Mouse (Mus musculus) heart, adult 2 months (tissue): ENCODE results near the gene Gm20388. TPM values are rescaled to one million over a fixed set of nuclear protein-coding genes. Genes with fewer than 3 reads are reported as not detected.

ENCODE experiments used
- DNase-seq, 2 experiments: peaks; one replicate each; pipeline ENCODE4 v3.0.0; 2021
- H3K27ac ChIP-seq: fragments of 200-600 bp; 2 replicates; pipeline ENCODE4 v1.8.1; 2022
- H3K27me3 ChIP-seq: fragments of 200-500 bp; 2 replicates; pipeline ENCODE4 v1.6.1; 2012; ENCODE audit warnings: mild to moderate bottlenecking, low read length, inconsistent platforms, mixed read lengths; ENCODE audit not compliant: control insufficient read depth, insufficient read depth
- H3K36me3 ChIP-seq: fragments of 200-500 bp; 2 replicates; pipeline ENCODE4 v1.6.1; 2012; ENCODE audit warnings: low read length, inconsistent platforms; ENCODE audit not compliant: control insufficient read depth, insufficient read depth
- H3K4me1 ChIP-seq: fragments of 200-500 bp; 2 replicates; pipeline ENCODE4 v1.6.1; 2011; ENCODE audit warnings: low read length; ENCODE audit not compliant: control insufficient read depth, insufficient read depth
- H3K4me3 ChIP-seq: fragments of 200-600 bp; 2 replicates; pipeline ENCODE4 v1.8.1; 2022
- H3K79me2 ChIP-seq: fragments of 200-500 bp; replicated peaks from 2 replicates; pipeline ENCODE4 v1.6.1; 2012; ENCODE audit warnings: mild to moderate bottlenecking, inconsistent platforms, low read length, moderate library complexity, mixed read lengths; ENCODE audit not compliant: control insufficient read depth, insufficient read depth
- H3K9ac ChIP-seq: fragments of 200-500 bp; 2 replicates; pipeline ENCODE4 v1.6.1; 2012; ENCODE audit warnings: low read depth, mild to moderate bottlenecking, control low read depth, inconsistent platforms, low read length, mixed read lengths
- CTCF ChIP-seq: fragments of 200-600 bp; IDR thresholded peaks from 2 replicates; pipeline ENCODE4 v1.8.1; 2022; ENCODE audit warnings: antibody characterized with exemption, mild to moderate bottlenecking, moderate library complexity
- EP300 ChIP-seq: fragments of 200-500 bp; IDR thresholded peaks from 2 replicates; pipeline ENCODE4 v1.6.1; 2011; ENCODE audit warnings: low read depth, low read length, control low read depth; ENCODE audit not compliant: insufficient read depth
- POLR2A ChIP-seq: fragments of 200-500 bp; IDR thresholded peaks from 2 replicates; pipeline ENCODE4 v1.6.1; 2011; ENCODE audit warnings: mild to moderate bottlenecking, low read depth, low read length, control low read depth; ENCODE audit not compliant: insufficient read depth
- WGBS: fragments of 180-500 bp; shearing (Covaris S2); methylation state at CpG from one replicate; pipeline ENCODE4 v1.1.7; 2018; 5-methylcytosine and 5-hydroxymethylcytosine counted together
- intact Hi-C: fragments of 180-260 bp; cut with DNase I; formaldehyde crosslinking; loops from one replicate; pipeline ENCODE4 v1.15.1; 2025
- polyA plus RNA-seq: library from polyadenylated mRNA; depleted of rRNA; stranded (reverse); fragments of >200 nt; gene quantifications from 2 replicates; pipeline ENCODE4 v1.2.3, GENCODE M21; 2012
- total RNA-seq, 2 experiments: library from RNA; stranded (reverse); gene quantifications; 2 replicates each; pipeline ENCODE4 v1.2.3; 2021

Gene Gm20388
- total and polyA plus RNA-seq, 3 experiments: 1.8 to 32.3 TPM; not detected in 1

DNA sequence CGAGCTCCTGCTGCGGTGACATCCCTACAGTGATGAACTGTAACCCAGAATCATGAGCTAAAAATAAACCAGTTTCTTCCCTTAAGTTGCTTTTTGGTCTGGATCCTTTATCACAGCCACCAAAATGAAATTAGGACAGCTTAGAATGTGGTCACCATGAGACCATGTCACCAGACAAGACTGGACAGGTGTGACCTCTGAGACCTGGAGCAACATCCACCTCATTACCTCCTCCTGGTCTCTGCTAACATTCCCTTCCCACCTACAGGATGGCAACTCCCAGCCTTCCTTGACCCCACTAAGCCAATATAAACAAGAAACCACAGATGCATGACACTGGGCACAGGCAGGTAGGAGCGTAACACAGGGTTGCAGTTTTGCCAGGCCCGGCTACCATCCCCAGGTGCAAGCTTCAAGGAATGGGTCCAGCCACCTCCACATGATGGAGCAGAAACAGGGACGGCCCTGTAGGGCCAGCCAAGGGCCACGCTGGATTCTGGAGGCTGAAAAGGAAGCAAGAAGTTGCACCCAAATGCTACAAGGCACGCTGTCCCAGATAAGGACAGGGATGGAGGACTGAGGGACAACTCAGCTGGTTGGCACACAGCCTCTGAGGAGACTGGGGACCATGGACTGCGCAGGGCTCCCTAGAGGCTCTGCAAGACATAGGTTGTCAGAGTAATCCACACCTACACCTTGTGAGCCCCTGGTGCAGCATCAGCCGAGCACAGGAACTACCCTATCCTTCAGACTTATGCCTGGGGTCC is 2627.9 kb downstream of the Gm20388 start:
- intact Hi-C loops: no loop called here
- Histone ChIP-seq H3K9ac (no peak overlapping the region), H3K27ac (no peak overlapping the region), H3K36me3 (no peaks in the 10 kb centered on the region), H3K79me2 (peaks cover 3% of the 10 kb centered on the region), H3K27me3 (no peaks in the 10 kb centered on the region), H3K4me3 (no peak overlapping the region), H3K4me1 (peaks cover 8% of the 10 kb centered on the region)
- WGBS: 74% methylated on average over 9 of the region's 9 CpGs
- no peak for TF ChIP-seq EP300
- no peak for TF ChIP-seq CTCF
- TF ChIP-seq POLR2A: no peak
- no peak for DNase-seq

DNA sequence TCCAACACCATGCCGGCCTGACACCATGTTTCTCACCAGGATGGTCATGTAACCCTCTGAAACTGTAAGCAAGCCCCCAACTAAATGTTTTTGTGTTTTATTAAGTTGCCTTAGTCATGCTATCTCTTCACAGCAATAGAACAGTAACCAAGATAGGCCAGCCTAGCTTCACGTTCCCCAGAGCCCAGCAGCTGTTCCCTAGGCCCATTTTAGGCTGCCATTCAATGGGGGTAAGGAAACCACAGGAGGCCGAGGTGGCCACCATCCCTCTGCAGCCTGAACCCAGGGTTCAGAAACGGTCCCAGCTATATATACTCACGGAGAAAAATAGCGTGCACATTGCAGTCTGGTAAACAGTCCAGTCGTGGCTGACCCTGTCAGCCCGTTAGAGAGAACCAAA is 2633.5 kb downstream of the Gm20388 start:
- peaks cover 8% of the 10 kb centered on the region for H3K79me2 ChIP-seq
- DNase-seq: no peak
- no peak overlapping the region for H3K27ac ChIP-seq
- no peaks in the 10 kb centered on the region for H3K27me3 ChIP-seq
- no peak for TF ChIP-seq POLR2A
- TF ChIP-seq CTCF: no peak
- no peak for TF ChIP-seq EP300
- WGBS: 91% methylated on average over 8 of the region's 8 CpGs
- no peaks in the 10 kb centered on the region for H3K36me3 ChIP-seq
- H3K4me3 ChIP-seq: no peak overlapping the region
- intact Hi-C loops: no loop called here
- H3K9ac ChIP-seq: no peak overlapping the region
- H3K4me1 ChIP-seq: peaks cover 13% of the 10 kb centered on the region

- H3K4me1 ChIP-seq: peaks cover 13% of the 10 kb centered on the region
- DNase-seq: no peak
- TF ChIP-seq EP300 (no peak), CTCF (no peak), POLR2A (no peak)
- peak overlapping the region; percentile 80 for H3K27ac ChIP-seq
- intact Hi-C loops: no loop called here
- no peak overlapping the region for H3K4me3 ChIP-seq
- WGBS: 63% methylated on average over 7 of the region's 7 CpGs
- H3K36me3 ChIP-seq: no peaks in the 10 kb centered on the region
- H3K27me3 ChIP-seq: no peaks in the 10 kb centered on the region
- H3K9ac ChIP-seq: no peak overlapping the region; the same call in 1 of the 2 replicates
- H3K79me2 ChIP-seq: peaks cover 8% of the 10 kb centered on the region
Measured at GRCm38 (mm10) chr8:122546066-122546755, 2635.6 kb downstream of the Gm20388 start.

DNA sequence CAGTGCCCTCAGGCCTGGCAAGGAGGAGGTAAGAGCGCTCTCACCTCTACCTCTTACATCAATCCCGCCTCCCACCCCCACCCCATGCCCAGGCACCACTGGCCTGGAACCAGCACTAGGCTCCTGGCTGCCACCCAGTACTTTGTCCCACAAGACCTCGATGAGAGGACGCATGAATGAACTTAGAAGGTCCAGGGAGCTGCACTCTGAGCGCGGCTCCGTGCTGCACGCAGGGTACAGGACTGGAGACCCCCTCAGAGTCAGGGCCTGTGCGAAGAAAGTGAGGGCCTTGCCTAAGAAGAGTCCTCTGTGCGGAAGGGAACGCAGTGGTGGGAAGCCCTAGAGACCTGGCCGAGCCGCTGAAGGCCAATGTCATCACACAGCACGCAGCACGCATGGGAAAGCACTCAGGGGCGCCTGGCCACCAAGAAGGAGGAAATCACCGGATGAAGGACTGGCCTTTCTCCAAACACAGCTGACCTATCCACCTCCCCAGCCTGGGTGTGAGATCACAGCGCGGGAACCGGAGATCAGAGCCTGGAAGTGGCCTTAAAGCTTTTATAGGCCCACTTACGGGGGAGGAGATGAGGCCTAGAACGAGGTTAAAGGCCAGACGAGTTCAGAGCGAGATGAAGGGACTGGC is 2636.3 kb downstream of the Gm20388 start:
- Histone ChIP-seq H3K27me3 (no peaks in the 10 kb centered on the region), H3K9ac (peak overlapping the region; percentile 36), H3K36me3 (no peaks in the 10 kb centered on the region), H3K4me3 (0 out of 2 replicates have a peak overlapping the region, but pooled peaks have one; percentile 18), H3K4me1 (peaks cover 13% of the 10 kb centered on the region), H3K27ac (peak overlapping the region; percentile 80), H3K79me2 (peaks cover 7% of the 10 kb centered on the region)
- WGBS: 19% methylated on average over 24 of the region's 24 CpGs
- intact Hi-C loops: loop anchor here (1.0 kb wide), 2 partner anchors 24 to 32 kb away; no protein-coding TSS in a partner anchor
- TF ChIP-seq POLR2A: no peak
- TF ChIP-seq EP300: peak; percentile 89; the same call in 1 of the 2 replicates
- TF ChIP-seq CTCF: no peak
- peak; percentile 79 to 86 for DNase-seq

- Histone ChIP-seq H3K27me3 (no peaks in the 10 kb centered on the region), H3K4me3 (peak overlapping the region; percentile 18; the same call in 1 of the 2 replicates), H3K4me1 (peaks cover 11% of the 10 kb centered on the region), H3K27ac (peak overlapping the region; percentile 80), H3K79me2 (peaks cover 7% of the 10 kb centered on the region), H3K9ac (no peak overlapping the region), H3K36me3 (no peaks in the 10 kb centered on the region)
- 38% methylated on average over 5 of the region's 5 CpGs for WGBS
- no peak for TF ChIP-seq EP300
- TF ChIP-seq CTCF: no peak
- no peak for TF ChIP-seq POLR2A
- peak; percentile 49 to 71 for DNase-seq
- intact Hi-C loops: loop anchor here (1.0 kb wide), 2 partner anchors 25 to 33 kb away; no protein-coding TSS in a partner anchor
Measured at GRCm38 (mm10) chr8:122547815-122548214, 2637.2 kb downstream of the Gm20388 start.
